Comparison of ENCODE assay signal across 9 mouse cellular contexts in the genomic region with DNA sequence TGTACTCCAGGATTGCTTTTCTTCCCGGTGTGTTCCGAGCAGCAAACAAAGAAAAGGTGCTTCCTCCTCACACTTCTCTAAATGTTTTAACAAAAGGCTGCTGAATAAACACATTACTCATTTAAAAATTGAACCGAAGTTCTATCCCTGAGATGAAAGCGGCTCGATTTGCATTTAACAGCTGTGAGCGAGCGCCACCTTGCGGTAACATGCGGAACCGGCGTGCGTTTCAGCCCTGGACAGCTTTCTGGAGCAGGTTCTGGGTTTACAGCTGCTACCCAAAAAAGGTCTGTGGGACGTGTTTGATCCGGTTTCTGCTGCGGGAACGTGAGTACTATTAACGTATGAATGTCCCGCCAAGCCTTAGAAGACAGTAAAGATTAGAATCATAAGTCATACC. TPM values are rescaled to one million over a fixed set of nuclear protein-coding genes. Genes with fewer than 3 reads are reported as not detected.
A peak's percentile ranks its signal among the peaks of the same experiment; 100 is the strongest.
DNase-seq lines count a peak whose midpoint lies in the region; ATAC-seq and TF ChIP-seq lines count a peak whose summit lies in the region.
"Had no signal": no experiment of that assay in that cellular context is flagged by ENCODE, and none has a peak within 500 bp of the region (broad histone marks: within the 10 kb centered on the region; RNA-seq: fewer than 3 reads in every experiment).

No protein-coding gene starts in this region.

- H3K79me2 ChIP-seq in MEL (ENCODE audit: control insufficient read depth, insufficient read depth, low read length, poor library complexity) = no peaks in the 10 kb centered on the region

- H3K36me3 ChIP-seq in MEL (ENCODE audit: control insufficient read depth in 1 of 2, insufficient read depth in 2 of 2, low read length in 2 of 2) = no peaks in the 10 kb centered on the region
- no peaks in the 10 kb centered on the region for H3K36me3 ChIP-seq in forebrain, postnatal 0 days (ENCODE audit: insufficient read depth)
- no peaks in the 10 kb centered on the region for H3K36me3 ChIP-seq in hindbrain, embryonic 10.5 days
- H3K36me3 ChIP-seq in lung, embryonic 14.5 days (ENCODE audit: insufficient read depth) = no peaks in the 10 kb centered on the region

- peak overlapping the region; percentile 93 for H3K4me2 ChIP-seq in forebrain, postnatal 0 days (ENCODE audit: low read depth)
- H3K4me2 ChIP-seq in lung, embryonic 14.5 days = peak overlapping the region; percentile 88

- peak in 2 of 3 experiments; percentile 11 to 54; a peak in 3 of 6 replicates for TF ChIP-seq CTCF in MEL (IDR thresholded peaks at IDR 0.05 in 2 of 3, conservative IDR thresholded peaks at IDR 0.05 in 1 of 3; ENCODE audit: control insufficient read depth in 1 of 3, insufficient read depth in 1 of 3, low read depth in 2 of 3, low read length in 3 of 3, poor library complexity in 1 of 3, severe bottlenecking in 1 of 3)
- peak; percentile 98 for TF ChIP-seq CTCF in forebrain, postnatal 0 days (IDR thresholded peaks at IDR 0.05; ENCODE audit: low read depth)
- peak; percentile 96 for TF ChIP-seq CTCF in lung, embryonic 14.5 days (IDR thresholded peaks at IDR 0.05; ENCODE audit: low read depth)

- H3K27me3 ChIP-seq in MEL (ENCODE audit: control insufficient read depth in 1 of 2, insufficient read depth in 2 of 2, low read length in 2 of 2) = no peaks in the 10 kb centered on the region
- H3K27me3 ChIP-seq in forebrain, postnatal 0 days (ENCODE audit: insufficient read depth, low read length) = 0 out of 2 replicates have a peak, but pooled peaks cover 9% of the 10 kb centered on the region
- H3K27me3 ChIP-seq in hindbrain, embryonic 10.5 days (ENCODE audit: insufficient read depth, poor library complexity, severe bottlenecking) = peaks cover 82% of the 10 kb centered on the region
- H3K27me3 ChIP-seq in lung, embryonic 14.5 days (ENCODE audit: insufficient read depth, low read length) = peaks cover 56% of the 10 kb centered on the region

- TF ChIP-seq EP300 in MEL (IDR thresholded peaks at IDR 0.05; ENCODE audit: low read depth in 1 of 2, low read length in 2 of 2) = no peak

- TF ChIP-seq POLR2A in MEL (IDR thresholded peaks at IDR 0.05; ENCODE audit: control insufficient read depth in 1 of 2, insufficient read depth in 1 of 2, low read depth in 1 of 2, low read length in 2 of 2, poor library complexity in 1 of 2) = no peak

- H3K4me1 ChIP-seq in MEL (ENCODE audit: control insufficient read depth in 1 of 2, insufficient read depth in 2 of 2, low read length in 2 of 2) = no peaks in the 10 kb centered on the region
- H3K4me1 ChIP-seq in forebrain, postnatal 0 days (ENCODE audit: insufficient read depth) = peaks cover 5% of the 10 kb centered on the region; the same call in 1 of the 2 replicates
- H3K4me1 ChIP-seq in hindbrain, embryonic 10.5 days (replicated peaks) = peaks cover 45% of the 10 kb centered on the region
- 0 out of 2 replicates have a peak, but pooled peaks cover 2% of the 10 kb centered on the region for H3K4me1 ChIP-seq in lung, embryonic 14.5 days (ENCODE audit: insufficient read depth)

- no peak overlapping the region for H3K4me3 ChIP-seq in MEL (ENCODE audit: control insufficient read depth in 1 of 2, insufficient read depth in 1 of 2, low read depth in 2 of 2, low read length in 2 of 2)
- H3K4me3 ChIP-seq in forebrain, postnatal 0 days (ENCODE audit: low read depth, low read length) = peak overlapping the region; percentile 62
- H3K4me3 ChIP-seq in hindbrain, embryonic 10.5 days = peak overlapping the region; percentile 72
- H3K4me3 ChIP-seq in lung, embryonic 14.5 days (ENCODE audit: low read depth, low read length) = peak overlapping the region; percentile 13

- H3K27ac ChIP-seq in MEL (ENCODE audit: control insufficient read depth, low read depth, low read length) = no peak overlapping the region
- no peak overlapping the region; the same call in 1 of the 2 replicates for H3K27ac ChIP-seq in forebrain, postnatal 0 days (ENCODE audit: low read depth, low read length)
- H3K27ac ChIP-seq in hindbrain, embryonic 10.5 days = no peak overlapping the region
- no peak overlapping the region for H3K27ac ChIP-seq in lung, embryonic 14.5 days (ENCODE audit: low read depth)
- H3K27ac ChIP-seq: macrophage had no signal

- DNase-seq in MEL (ENCODE audit: low read depth, low spot score) = peak; percentile 2
- peak; percentile 78 for DNase-seq in cerebellum, adult 11-12 months
- DNase-seq in forebrain, postnatal 0 days = peak; percentile 95
- peak; percentile 89 for DNase-seq in hindbrain, embryonic 10.5 days (ENCODE audit: low spot score)
- DNase-seq in layer of hippocampus, adult 9-10 months (ENCODE audit: low spot score) = peak; percentile 84
- DNase-seq in lung, embryonic 14.5 days = peak; percentile 94
- DNase-seq in ovary, postnatal 36 days (ENCODE audit: low spot score) = peak; percentile 79
- peak; percentile 83 for DNase-seq in urinary bladder, postnatal 25 days (ENCODE audit: low spot score)

- peak; percentile 30; the same call in 1 of the 2 replicates for ATAC-seq in forebrain, postnatal 0 days
- no peak for ATAC-seq in lung, embryonic 14.5 days (ENCODE audit: insufficient read depth)

- peak; percentile 10 for TF ChIP-seq RAD21 in MEL (IDR thresholded peaks at IDR 0.05; ENCODE audit: low read depth, low read length)

- under 1% methylated on average over 18 of the region's 18 CpGs for WGBS in forebrain, postnatal 0 days
- WGBS in hindbrain, embryonic 10.5 days = under 1% methylated on average over 18 of the region's 18 CpGs
- WGBS in lung, embryonic 14.5 days = under 1% methylated on average over 18 of the region's 18 CpGs

- no peak overlapping the region for H3K9ac ChIP-seq in MEL (ENCODE audit: control insufficient read depth, low read depth, low read length, poor library complexity, severe bottlenecking)
- H3K9ac ChIP-seq in forebrain, postnatal 0 days = peak overlapping the region; percentile 64
- no peak overlapping the region for H3K9ac ChIP-seq in lung, embryonic 14.5 days

- H3K9me3 ChIP-seq in MEL (replicated peaks; ENCODE audit: insufficient read depth, low read length) = no peaks in the 10 kb centered on the region
- no peaks in the 10 kb centered on the region for H3K9me3 ChIP-seq in forebrain, postnatal 0 days (ENCODE audit: low read length)
- H3K9me3 ChIP-seq in hindbrain, embryonic 10.5 days = no peaks in the 10 kb centered on the region
- H3K9me3 ChIP-seq in lung, embryonic 14.5 days (ENCODE audit: low read depth, low read length) = no peaks in the 10 kb centered on the region

TF ChIP-seq in MEL, 35 proteins besides CTCF, POLR2A, EP300 and RAD21:
- TF ChIP-seq JUND (IDR thresholded peaks at IDR 0.05; ENCODE audit: low read depth, low read length) (no peak), POLR2AphosphoS2 (IDR thresholded peaks at IDR 0.05; ENCODE audit: low read length) (no peak), SMC3 (IDR thresholded peaks at IDR 0.05; ENCODE audit: low read depth, low read length) (no peak), MAFK (IDR thresholded peaks at IDR 0.05; ENCODE audit: borderline replicate concordance, low read depth, low read length) (no peak), USF2 (IDR thresholded peaks at IDR 0.05; ENCODE audit: borderline replicate concordance in 1 of 2, insufficient read depth in 1 of 2, low read depth in 1 of 2, low read length in 2 of 2) (no peak), MXI1 (IDR thresholded peaks at IDR 0.05; ENCODE audit: low read depth, low read length) (no peak), TAL1 (IDR thresholded peaks at IDR 0.05; ENCODE audit: low read length) (no peak)

RNA-seq across cellular contexts. Expression of gene Ptprt, which starts 1.9 kb away (rescaled TPM):
- not detected in 2 replicates for total RNA-seq in MEL (2012; rRNA removed)
- polyA plus RNA-seq in MEL (2012; ENCODE audit: insufficient read depth in 1 of 2, insufficient read length in 2 of 2, low read depth in 1 of 2, low replicate concordance in 2 of 2, missing spikeins in 1 of 2) = not detected
- 40.8 and 58.4 TPM in 2 replicates for total RNA-seq in forebrain, postnatal 0 days (2014; rRNA removed)
- polyA plus RNA-seq in forebrain, postnatal 0 days (2015; fragmentation: Nextera tagmentation; extraction: Ambion mirVana) = 6.8 and 12.0 TPM in 2 replicates
- polyA plus RNA-seq in hindbrain, embryonic 10.5 days (2016; fragmentation: Nextera tagmentation; extraction: Ambion mirVana) = 0.86 and 1.7 TPM in 2 replicates
- 1.7 and 3.4 TPM in 2 replicates for polyA plus RNA-seq in lung, embryonic 14.5 days (2014; fragmentation: Nextera tagmentation; extraction: Ambion mirVana)
- polyA plus RNA-seq: macrophage had no signal

Comparison
In these comparisons a context has a peak if more than half of its experiments do, and no peak if none do; other contexts are left out.
1. DNase-seq: peak in every context shown above with its lines; median percentile 95 in forebrain, postnatal 0 days; 94 in lung, embryonic 14.5 days; 89 in hindbrain, embryonic 10.5 days; 84 in layer of hippocampus, adult 9-10 months; 83 in urinary bladder, postnatal 25 days; 79 in ovary, postnatal 36 days; 78 in cerebellum, adult 11-12 months; 2 in MEL.
2. H3K4me3 ChIP-seq: peak in forebrain, postnatal 0 days (single experiment), hindbrain, embryonic 10.5 days (single experiment) and lung, embryonic 14.5 days (single experiment); none in MEL (0 of 2).
3. CTCF ChIP-seq: peak in every context shown above with its lines; median percentile 98 in forebrain, postnatal 0 days; 96 in lung, embryonic 14.5 days; 32 in MEL.